Mouse (Mus musculus) liver, embryonic 14.5 days (tissue): Measurements from ENCODE around the gene Frmpd4.

Experiments
- CTCF ChIP-seq: IDR thresholded peaks from 2 replicates; pipeline ENCODE4 v1.5.1; 2016; ENCODE audit warnings: antibody characterized with exemption, low read depth, control low read depth
- EP300 ChIP-seq: IDR thresholded peaks from 2 replicates; pipeline ENCODE4 v1.6.1; 2016; ENCODE audit warnings: antibody characterized with exemption, low read depth

- TF ChIP-seq CTCF (no peak), EP300 (no peak)
Observed at GRCm38 (mm10) chrX:168017792-168018191, 559.2 kb downstream of the Frmpd4 start.
